Mouse (Mus musculus): ENCODE results near the gene Gsg1l. TPM values are rescaled to one million over a fixed set of nuclear protein-coding genes. Genes with fewer than 3 reads are reported as not detected.

The Gsg1l gene
- polyA plus RNA-seq, 1 experiment, result not detected

GRCm38 (mm10) chr7:125945915-125946314 lies 136.3 kb downstream of the Gsg1l start:
- Histone ChIP-seq H3K9me3 (replicated peaks; ENCODE audit: control insufficient read depth, insufficient read depth, low read length, poor library complexity, severe bottlenecking) (no peaks in the 10 kb centered on the region), H3K4me3 (ENCODE audit: low read depth, low read length) (no peak overlapping the region), H3K36me3 (ENCODE audit: control insufficient read depth, insufficient read depth, low read length, poor library complexity, severe bottlenecking) (no peaks in the 10 kb centered on the region), H3K4me1 (ENCODE audit: control insufficient read depth, insufficient read depth, low read length) (no peaks in the 10 kb centered on the region), H3K9ac (ENCODE audit: low read depth, poor library complexity, severe bottlenecking) (no peak overlapping the region), H3K27ac (ENCODE audit: insufficient read depth, low read length) (no peak overlapping the region), H3K27me3 (ENCODE audit: control insufficient read depth, insufficient read depth, low read length, poor library complexity, severe bottlenecking) (no peaks in the 10 kb centered on the region)
- TF ChIP-seq CTCF (IDR thresholded peaks at IDR 0.05; ENCODE audit: low read depth, low read length) (no peak), POLR2A (IDR thresholded peaks at IDR 0.05; ENCODE audit: insufficient read depth, low read length) (no peak), EP300 (IDR thresholded peaks at IDR 0.05; ENCODE audit: insufficient read depth, low read depth, low read length) (no peak)

- Histone ChIP-seq H3K9ac (ENCODE audit: low read depth, poor library complexity, severe bottlenecking) (no peak overlapping the region), H3K9me3 (replicated peaks; ENCODE audit: control insufficient read depth, insufficient read depth, low read length, poor library complexity, severe bottlenecking) (no peaks in the 10 kb centered on the region), H3K27me3 (ENCODE audit: control insufficient read depth, insufficient read depth, low read length, poor library complexity, severe bottlenecking) (no peaks in the 10 kb centered on the region), H3K27ac (ENCODE audit: insufficient read depth, low read length) (no peak overlapping the region), H3K4me1 (ENCODE audit: control insufficient read depth, insufficient read depth, low read length) (no peaks in the 10 kb centered on the region), H3K36me3 (ENCODE audit: control insufficient read depth, insufficient read depth, low read length, poor library complexity, severe bottlenecking) (no peaks in the 10 kb centered on the region), H3K4me3 (ENCODE audit: low read depth, low read length) (no peak overlapping the region)
- TF ChIP-seq EP300 (IDR thresholded peaks at IDR 0.05; ENCODE audit: insufficient read depth, low read depth, low read length), result no peak
- no peak for TF ChIP-seq CTCF (IDR thresholded peaks at IDR 0.05; ENCODE audit: low read depth, low read length)
- no peak for TF ChIP-seq POLR2A (IDR thresholded peaks at IDR 0.05; ENCODE audit: insufficient read depth, low read length)
Observed at GRCm38 (mm10) chr7:125944631-125945030, 137.6 kb downstream of the Gsg1l start.

GRCm38 (mm10) chr7:125943511-125943910 lies 138.7 kb downstream of the Gsg1l start:
- H3K9me3 ChIP-seq (replicated peaks; ENCODE audit: control insufficient read depth, insufficient read depth, low read length, poor library complexity, severe bottlenecking), result no peaks in the 10 kb centered on the region
- no peak for TF ChIP-seq EP300 (IDR thresholded peaks at IDR 0.05; ENCODE audit: insufficient read depth, low read depth, low read length)
- no peak for TF ChIP-seq CTCF (IDR thresholded peaks at IDR 0.05; ENCODE audit: low read depth, low read length)
- no peak for TF ChIP-seq POLR2A (IDR thresholded peaks at IDR 0.05; ENCODE audit: insufficient read depth, low read length)
- H3K9ac ChIP-seq (ENCODE audit: low read depth, poor library complexity, severe bottlenecking), result no peak overlapping the region
- H3K4me3 ChIP-seq (ENCODE audit: low read depth, low read length), result no peak overlapping the region
- H3K27me3 ChIP-seq (ENCODE audit: control insufficient read depth, insufficient read depth, low read length, poor library complexity, severe bottlenecking), result no peaks in the 10 kb centered on the region
- no peaks in the 10 kb centered on the region for H3K36me3 ChIP-seq (ENCODE audit: control insufficient read depth, insufficient read depth, low read length, poor library complexity, severe bottlenecking)
- H3K27ac ChIP-seq (ENCODE audit: insufficient read depth, low read length), result no peak overlapping the region
- no peaks in the 10 kb centered on the region for H3K4me1 ChIP-seq (ENCODE audit: control insufficient read depth, insufficient read depth, low read length)

- Histone ChIP-seq H3K9me3 (replicated peaks; ENCODE audit: control insufficient read depth, insufficient read depth, low read length, poor library complexity, severe bottlenecking) (no peaks in the 10 kb centered on the region), H3K4me3 (ENCODE audit: low read depth, low read length) (no peak overlapping the region), H3K9ac (ENCODE audit: low read depth, poor library complexity, severe bottlenecking) (no peak overlapping the region), H3K27me3 (ENCODE audit: control insufficient read depth, insufficient read depth, low read length, poor library complexity, severe bottlenecking) (no peaks in the 10 kb centered on the region), H3K4me1 (ENCODE audit: control insufficient read depth, insufficient read depth, low read length) (no peaks in the 10 kb centered on the region), H3K27ac (ENCODE audit: insufficient read depth, low read length) (no peak overlapping the region), H3K36me3 (ENCODE audit: control insufficient read depth, insufficient read depth, low read length, poor library complexity, severe bottlenecking) (no peaks in the 10 kb centered on the region)
- TF ChIP-seq CTCF (IDR thresholded peaks at IDR 0.05; ENCODE audit: low read depth, low read length), result no peak
Observed at GRCm38 (mm10) chr7:125942365-125943090, 139.7 kb downstream of the Gsg1l start.

- no peak overlapping the region for H3K4me3 ChIP-seq (ENCODE audit: low read depth, low read length)
- H3K9ac ChIP-seq (ENCODE audit: low read depth, poor library complexity, severe bottlenecking), result no peak overlapping the region
- no peaks in the 10 kb centered on the region for H3K36me3 ChIP-seq (ENCODE audit: control insufficient read depth, insufficient read depth, low read length, poor library complexity, severe bottlenecking)
- no peak overlapping the region for H3K27ac ChIP-seq (ENCODE audit: insufficient read depth, low read length)
- H3K27me3 ChIP-seq (ENCODE audit: control insufficient read depth, insufficient read depth, low read length, poor library complexity, severe bottlenecking), result no peaks in the 10 kb centered on the region
- no peak for TF ChIP-seq POLR2A (IDR thresholded peaks at IDR 0.05; ENCODE audit: insufficient read depth, low read length)
- TF ChIP-seq EP300 (IDR thresholded peaks at IDR 0.05; ENCODE audit: insufficient read depth, low read depth, low read length), result no peak
- no peak for TF ChIP-seq CTCF (IDR thresholded peaks at IDR 0.05; ENCODE audit: low read depth, low read length)
- H3K4me1 ChIP-seq (ENCODE audit: control insufficient read depth, insufficient read depth, low read length), result no peaks in the 10 kb centered on the region
- H3K9me3 ChIP-seq (replicated peaks; ENCODE audit: control insufficient read depth, insufficient read depth, low read length, poor library complexity, severe bottlenecking), result no peaks in the 10 kb centered on the region
Observed at GRCm38 (mm10) chr7:125934319-125934718, 147.9 kb downstream of the Gsg1l start.

- no peak overlapping the region for H3K9ac ChIP-seq (ENCODE audit: low read depth, poor library complexity, severe bottlenecking)
- no peak overlapping the region for H3K27ac ChIP-seq (ENCODE audit: insufficient read depth, low read length)
- H3K4me1 ChIP-seq (ENCODE audit: control insufficient read depth, insufficient read depth, low read length), result no peaks in the 10 kb centered on the region
- H3K27me3 ChIP-seq (ENCODE audit: control insufficient read depth, insufficient read depth, low read length, poor library complexity, severe bottlenecking), result no peaks in the 10 kb centered on the region
- no peaks in the 10 kb centered on the region for H3K9me3 ChIP-seq (replicated peaks; ENCODE audit: control insufficient read depth, insufficient read depth, low read length, poor library complexity, severe bottlenecking)
- no peak overlapping the region for H3K4me3 ChIP-seq (ENCODE audit: low read depth, low read length)
- no peaks in the 10 kb centered on the region for H3K36me3 ChIP-seq (ENCODE audit: control insufficient read depth, insufficient read depth, low read length, poor library complexity, severe bottlenecking)
- no peak for TF ChIP-seq POLR2A (IDR thresholded peaks at IDR 0.05; ENCODE audit: insufficient read depth, low read length)
- TF ChIP-seq CTCF (IDR thresholded peaks at IDR 0.05; ENCODE audit: low read depth, low read length), result no peak
- no peak for TF ChIP-seq EP300 (IDR thresholded peaks at IDR 0.05; ENCODE audit: insufficient read depth, low read depth, low read length)
Observed at GRCm38 (mm10) chr7:125933356-125934244, 148.6 kb downstream of the Gsg1l start.

Measured in ES-Bruce4 (cell line).